Comparison of ENCODE assay signal across 7 mouse cellular contexts in genomic region chr9:78615401-78616021, GRCm38 (mm10). TPM values are rescaled to one million over a fixed set of nuclear protein-coding genes. Genes with fewer than 3 reads are reported as not detected.
DNase-seq lines count a peak whose midpoint lies in the region; ATAC-seq lines count a peak whose summit lies in the region.

TSS of gene Cd109 (plus strand) at chr9:78615546.

- no peaks in the 10 kb centered on the region for H3K4me1 ChIP-seq in embryonic facial prominence, embryonic 11.5 days (ENCODE audit: control insufficient read depth, insufficient read depth, low read length)
- H3K4me1 ChIP-seq in heart, embryonic 11.5 days (ENCODE audit: control insufficient read depth, insufficient read depth, low read length), result no peaks in the 10 kb centered on the region

- under 1% methylated on average over 43 of the region's 43 CpGs for WGBS in embryonic facial prominence, embryonic 11.5 days
- under 1% methylated on average over 43 of the region's 43 CpGs for WGBS in heart, embryonic 11.5 days (ENCODE audit: insufficient replicate concordance)

- H3K36me3 ChIP-seq in embryonic facial prominence, embryonic 11.5 days (replicated peaks; ENCODE audit: control insufficient read depth, insufficient read depth, low read depth, low read length), result no peaks in the 10 kb centered on the region
- H3K36me3 ChIP-seq in heart, embryonic 11.5 days (ENCODE audit: control insufficient read depth, insufficient read depth, low read length), result no peaks in the 10 kb centered on the region

- peak within 1 kb of the TSS; percentile 63 for H3K4me3 ChIP-seq in embryonic facial prominence, embryonic 11.5 days (ENCODE audit: low read depth, low read length)
- peak within 1 kb of the TSS; percentile 53 for H3K4me3 ChIP-seq in heart, embryonic 11.5 days (ENCODE audit: low read depth, low read length)

- H3K4me2 ChIP-seq in embryonic facial prominence, embryonic 11.5 days (ENCODE audit: low read depth, low read length), result peak within 1 kb of the TSS; percentile 95
- H3K4me2 ChIP-seq in heart, embryonic 11.5 days, result peak within 1 kb of the TSS; percentile 81

- peak within 1 kb of the TSS; percentile 76 for H3K9ac ChIP-seq in embryonic facial prominence, embryonic 11.5 days (replicated peaks; ENCODE audit: low read length)
- H3K9ac ChIP-seq in heart, embryonic 11.5 days (ENCODE audit: low read depth, low read length), result peak within 1 kb of the TSS; percentile 58

- DNase-seq in urinary bladder, adult 2 months (ENCODE audit: low spot score), result peak; percentile 29
- DNase-seq in urinary bladder, postnatal 4 days (ENCODE audit: low spot score in 2 of 2), result no peak
- peak; percentile 67 for DNase-seq in embryonic facial prominence, embryonic 11.5 days (ENCODE audit: low spot score)
- DNase-seq in kidney, postnatal 25 days, result peak; percentile 35 to 39
- DNase-seq in lung, postnatal 36 days, result peak; percentile 34
- DNase-seq in right cerebral cortex, postnatal 25 days, result peak; percentile 31

- H3K27me3 ChIP-seq in embryonic facial prominence, embryonic 11.5 days (ENCODE audit: control insufficient read depth, insufficient read depth, low read length), result no peaks in the 10 kb centered on the region
- peaks cover 12% of the 10 kb centered on the region; the same call in 1 of the 2 replicates for H3K27me3 ChIP-seq in heart, embryonic 11.5 days (ENCODE audit: control insufficient read depth, insufficient read depth, low read length)

- peak; percentile 78 for ATAC-seq in embryonic facial prominence, embryonic 11.5 days (replicated peaks; ENCODE audit: insufficient number of reproducible peaks, low FRiP score, low TSS enrichment, low read depth)
- ATAC-seq in heart, embryonic 11.5 days (replicated peaks; ENCODE audit: insufficient number of reproducible peaks, low FRiP score, low TSS enrichment), result peak; percentile 48; the same call in 1 of the 2 replicates

- H3K9me3 ChIP-seq in embryonic facial prominence, embryonic 11.5 days (replicated peaks; ENCODE audit: control insufficient read depth, low read length), result no peaks in the 10 kb centered on the region
- no peaks in the 10 kb centered on the region for H3K9me3 ChIP-seq in heart, embryonic 11.5 days (replicated peaks; ENCODE audit: control insufficient read depth, low read length)

- no peak within 1 kb of the TSS for H3K27ac ChIP-seq in embryonic facial prominence, embryonic 11.5 days (replicated peaks; ENCODE audit: low read depth, low read length)
- no peak within 1 kb of the TSS for H3K27ac ChIP-seq in heart, embryonic 11.5 days (ENCODE audit: low read depth, low read length)

RNA-seq across cellular contexts. Expression of gene Cd109, which starts in this region (rescaled TPM):
- 3.6 and 4.0 TPM in 2 replicates for polyA plus RNA-seq in urinary bladder, adult 2 months (2012; rRNA removed)
- 6.0 and 6.2 TPM in 2 replicates for polyA plus RNA-seq in embryonic facial prominence, embryonic 11.5 days (2014; fragmentation: Nextera tagmentation; extraction: Ambion mirVana)
- 1.7 TPM in 2 replicates for polyA plus RNA-seq in heart, embryonic 11.5 days (2014; fragmentation: Nextera tagmentation; extraction: Ambion mirVana)

Comparison
In these comparisons a context has a peak if more than half of its experiments do, and no peak if none do; other contexts are left out.
1. DNase-seq: peak in urinary bladder, adult 2 months (single experiment), embryonic facial prominence, embryonic 11.5 days (single experiment), kidney, postnatal 25 days (2 of 2), lung, postnatal 36 days (single experiment) and right cerebral cortex, postnatal 25 days (single experiment); none in urinary bladder, postnatal 4 days (0 of 2).